Mouse (Mus musculus): ENCODE data around the gene Ppm1h. TPM values are rescaled to one million over a fixed set of nuclear protein-coding genes. Genes with fewer than 3 reads are reported as not detected.

Ppm1h gene
- polyA plus RNA-seq, 1 experiment, result 0.13 TPM

- H3K4me2 ChIP-seq (ENCODE audit: low read depth), result no peak overlapping the region
- H3ac ChIP-seq (ENCODE audit: control insufficient read depth, insufficient read length), result no peak overlapping the region
- TF ChIP-seq TCF12 (IDR thresholded peaks at IDR 0.05; ENCODE audit: insufficient read depth, poor library complexity, severe bottlenecking) (no peak), SRF (IDR thresholded peaks at IDR 0.05; ENCODE audit: control insufficient read depth, insufficient read length, low read depth) (no peak), USF1 (IDR thresholded peaks at IDR 0.05; ENCODE audit: low read depth) (no peak), E2F4 (IDR thresholded peaks at IDR 0.05; ENCODE audit: insufficient read depth) (no peak), CEBPB (IDR thresholded peaks at IDR 0.05; ENCODE audit: insufficient read depth, poor library complexity, severe bottlenecking) (no peak), POLR2AphosphoS2 (IDR thresholded peaks at IDR 0.05; ENCODE audit: insufficient read length, low read depth) (no peak), MYOG (IDR thresholded peaks at IDR 0.05; ENCODE audit: control insufficient read depth in 1 of 3, insufficient read depth in 1 of 3, insufficient read length in 2 of 3, low read depth in 2 of 3) (no peak)
- no peaks in the 10 kb centered on the region for H3K27me3 ChIP-seq (ENCODE audit: control insufficient read depth, insufficient read depth, insufficient read length)
- H3K36me3 ChIP-seq (ENCODE audit: control insufficient read depth, insufficient read depth), result no peaks in the 10 kb centered on the region
- no peak overlapping the region for H3K4me3 ChIP-seq
- H3K79me2 ChIP-seq (ENCODE audit: control insufficient read depth, insufficient read depth), result no peaks in the 10 kb centered on the region
These were observed 204.1 kb downstream of the Ppm1h start for GRCm38 (mm10) chr10:122882614-122883013.

- Histone ChIP-seq H3K4me2 (ENCODE audit: low read depth) (peak overlapping the region; percentile 32), H3K4me3 (no peak overlapping the region), H3K79me2 (ENCODE audit: control insufficient read depth, insufficient read depth) (no peaks in the 10 kb centered on the region)
These were observed 205.5 kb downstream of the Ppm1h start for GRCm38 (mm10) chr10:122883823-122884743.

GRCm38 (mm10) chr10:122885301-122885700, 206.7 kb downstream of the Ppm1h start:
- no peaks in the 10 kb centered on the region for H3K27me3 ChIP-seq (ENCODE audit: control insufficient read depth, insufficient read depth, insufficient read length)
- H3K79me2 ChIP-seq (ENCODE audit: control insufficient read depth, insufficient read depth), result no peaks in the 10 kb centered on the region
- TF ChIP-seq TCF12 (IDR thresholded peaks at IDR 0.05; ENCODE audit: insufficient read depth, poor library complexity, severe bottlenecking) (no peak), USF1 (IDR thresholded peaks at IDR 0.05; ENCODE audit: low read depth) (no peak), REST (IDR thresholded peaks at IDR 0.05; ENCODE audit: insufficient read depth, insufficient read length) (no peak), CEBPB (IDR thresholded peaks at IDR 0.05; ENCODE audit: insufficient read depth, poor library complexity, severe bottlenecking) (no peak), TCF3 (IDR thresholded peaks at IDR 0.05; ENCODE audit: insufficient read length, low read depth) (no peak), SRF (IDR thresholded peaks at IDR 0.05; ENCODE audit: control insufficient read depth, insufficient read length, low read depth) (no peak), POLR2AphosphoS2 (IDR thresholded peaks at IDR 0.05; ENCODE audit: insufficient read length, low read depth) (no peak), MAX (IDR thresholded peaks at IDR 0.05; ENCODE audit: low read depth) (no peak), MYOG (IDR thresholded peaks at IDR 0.05; ENCODE audit: control insufficient read depth in 1 of 3, insufficient read depth in 1 of 3, insufficient read length in 2 of 3, low read depth in 2 of 3) (no peak)
- H3K4me3 ChIP-seq, result no peak overlapping the region
- no peak overlapping the region for H3ac ChIP-seq (ENCODE audit: control insufficient read depth, insufficient read length)
- H3K36me3 ChIP-seq (ENCODE audit: control insufficient read depth, insufficient read depth), result no peaks in the 10 kb centered on the region
- no peak overlapping the region for H3K4me2 ChIP-seq (ENCODE audit: low read depth)

More at GRCm38 (mm10) chr10:122883823-122884743, 205.5 kb downstream of the Ppm1h start:
- Histone ChIP-seq H3K27me3 (ENCODE audit: control insufficient read depth, insufficient read depth, insufficient read length) (no peaks in the 10 kb centered on the region), H3K36me3 (ENCODE audit: control insufficient read depth, insufficient read depth) (no peaks in the 10 kb centered on the region), H3ac (ENCODE audit: control insufficient read depth, insufficient read length) (no peak overlapping the region)
- TF ChIP-seq USF1 (IDR thresholded peaks at IDR 0.05; ENCODE audit: low read depth) (no peak), SRF (IDR thresholded peaks at IDR 0.05; ENCODE audit: control insufficient read depth, insufficient read length, low read depth) (no peak), MYOD1 (IDR thresholded peaks at IDR 0.05; ENCODE audit: control insufficient read depth in 1 of 3, insufficient read length in 2 of 3, low read depth in 2 of 3) (peak in 2 of 3 experiments; percentile 60 to 62), REST (IDR thresholded peaks at IDR 0.05; ENCODE audit: insufficient read depth, insufficient read length) (no peak), TCF3 (IDR thresholded peaks at IDR 0.05; ENCODE audit: insufficient read length, low read depth) (no peak), MAX (IDR thresholded peaks at IDR 0.05; ENCODE audit: low read depth) (no peak), MYOG (IDR thresholded peaks at IDR 0.05; ENCODE audit: control insufficient read depth in 1 of 3, insufficient read depth in 1 of 3, insufficient read length in 2 of 3, low read depth in 2 of 3) (peak in 1 of 3 experiments; percentile 34), E2F4 (IDR thresholded peaks at IDR 0.05; ENCODE audit: insufficient read depth) (no peak), CEBPB (IDR thresholded peaks at IDR 0.05; ENCODE audit: insufficient read depth, poor library complexity, severe bottlenecking) (no peak)

- H3K4me3 ChIP-seq, result peak overlapping the region; percentile 15
These were observed 207.7 kb downstream of the Ppm1h start for GRCm38 (mm10) chr10:122886055-122886915.

More at GRCm38 (mm10) chr10:122886055-122886915, 207.7 kb downstream of the Ppm1h start:
- H3K79me2 ChIP-seq (ENCODE audit: control insufficient read depth, insufficient read depth), result no peaks in the 10 kb centered on the region
- no peaks in the 10 kb centered on the region for H3K27me3 ChIP-seq (ENCODE audit: control insufficient read depth, insufficient read depth, insufficient read length)
- peak overlapping the region; percentile 82 for H3K4me2 ChIP-seq (ENCODE audit: low read depth)
- TF ChIP-seq SRF (IDR thresholded peaks at IDR 0.05; ENCODE audit: control insufficient read depth, insufficient read length, low read depth), result no peak
- no peak for TF ChIP-seq CEBPB (IDR thresholded peaks at IDR 0.05; ENCODE audit: insufficient read depth, poor library complexity, severe bottlenecking)
- no peak for TF ChIP-seq USF1 (IDR thresholded peaks at IDR 0.05; ENCODE audit: low read depth)
- no peak overlapping the region for H3ac ChIP-seq (ENCODE audit: control insufficient read depth, insufficient read length)
- no peaks in the 10 kb centered on the region for H3K36me3 ChIP-seq (ENCODE audit: control insufficient read depth, insufficient read depth)

Measured in myocyte (in vitro differentiated cells).